Mouse (Mus musculus) brain, embryonic 14.5 days (tissue): ENCODE results near the gene Zfp553. TPM values are rescaled to one million over a fixed set of nuclear protein-coding genes. Genes with fewer than 3 reads are reported as not detected.

ENCODE experiments used
- DNase-seq: peaks from one replicate; pipeline ENCODE4 v3.0.0-alpha.2; 2011; ENCODE audit warnings: low read depth
- CTCF ChIP-seq: fragments of 200-500 bp; IDR thresholded peaks from 2 replicates; pipeline ENCODE4 v1.5.1; 2012; ENCODE audit warnings: inconsistent platforms, mild to moderate bottlenecking, moderate library complexity, borderline replicate concordance; ENCODE audit not compliant: insufficient read depth, insufficient read length; ENCODE audit errors: extremely low read depth
- POLR2A ChIP-seq: fragments of 200-500 bp; IDR thresholded peaks from 2 replicates; pipeline ENCODE4 v1.6.1; 2012; ENCODE audit warnings: mild to moderate bottlenecking, inconsistent platforms, borderline replicate concordance; ENCODE audit not compliant: poor library complexity, insufficient read depth, insufficient read length, severe bottlenecking; ENCODE audit errors: extremely low read depth
- polyA plus RNA-seq: library from polyadenylated mRNA; depleted of rRNA; stranded (reverse); fragments of >200 nt; gene quantifications from 2 replicates; pipeline ENCODE4 v1.2.3, GENCODE M21; 2012

The Zfp553 gene
- polyA plus RNA-seq, 1 experiment, result 38.9 TPM

DNA sequence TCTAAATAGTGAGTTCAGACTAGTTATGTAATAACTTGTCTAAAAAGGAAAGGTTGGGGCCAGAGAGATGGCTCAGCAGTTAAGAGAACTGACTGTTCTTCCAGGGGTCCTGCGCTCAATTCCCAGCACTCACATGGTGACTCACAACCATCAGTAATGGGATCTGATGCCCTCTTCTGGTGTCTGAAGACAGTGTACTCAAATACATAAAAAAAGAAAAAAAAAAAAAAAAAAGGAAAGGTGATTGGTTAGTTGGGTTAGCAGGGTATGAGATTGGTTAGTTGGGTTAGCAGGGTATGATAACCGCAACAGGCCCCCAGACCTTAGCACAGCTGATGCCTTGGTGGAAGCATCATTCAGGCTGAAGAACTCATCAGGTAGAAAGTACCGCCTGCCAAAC, 30.7 kb downstream of the Zfp553 start:
- DNase-seq, result no peak
- no peak for TF ChIP-seq CTCF
- no peak for TF ChIP-seq POLR2A

DNA sequence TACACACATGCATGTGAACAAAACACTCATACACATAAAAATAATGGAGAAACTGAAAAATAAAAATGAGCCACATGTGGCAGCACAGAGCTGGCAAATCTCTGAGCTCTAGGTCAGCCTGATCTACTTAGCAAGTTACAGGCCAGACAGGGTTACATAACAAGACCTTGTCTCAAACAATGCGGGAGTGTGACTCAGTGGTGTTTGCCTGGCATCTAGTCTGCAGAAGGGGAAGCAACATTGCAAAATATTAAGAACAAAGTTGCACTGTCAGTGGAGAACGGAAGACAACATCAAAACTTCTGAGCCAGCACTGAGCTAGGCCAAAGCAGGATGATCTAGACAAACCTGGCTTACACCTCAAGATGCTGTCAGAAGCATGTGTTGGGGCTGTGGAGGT, 37.4 kb downstream of the Zfp553 start:
- no peak for DNase-seq
- TF ChIP-seq CTCF, result no peak
- no peak for TF ChIP-seq POLR2A

DNA sequence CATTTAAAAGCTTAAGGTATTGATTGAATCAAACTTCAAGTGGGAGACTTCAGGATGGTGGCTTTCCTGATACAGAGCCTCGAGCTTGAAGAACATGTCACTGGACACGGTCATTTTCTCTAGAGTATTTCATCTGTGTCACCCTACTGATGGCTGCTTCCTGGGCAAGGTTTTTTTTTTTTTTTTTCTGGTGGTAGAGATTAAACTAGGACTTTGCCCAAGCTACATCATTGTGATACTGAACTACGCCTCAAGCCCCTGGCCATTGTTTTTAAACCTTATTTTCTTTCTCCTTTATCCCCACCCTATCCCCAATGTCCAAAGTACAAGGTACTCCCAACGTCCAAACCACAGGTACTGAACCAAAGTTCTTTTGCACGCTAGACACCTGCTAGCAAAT, 37.8 kb downstream of the Zfp553 start:
- TF ChIP-seq CTCF, result no peak
- TF ChIP-seq POLR2A, result no peak
- DNase-seq, result no peak

DNA sequence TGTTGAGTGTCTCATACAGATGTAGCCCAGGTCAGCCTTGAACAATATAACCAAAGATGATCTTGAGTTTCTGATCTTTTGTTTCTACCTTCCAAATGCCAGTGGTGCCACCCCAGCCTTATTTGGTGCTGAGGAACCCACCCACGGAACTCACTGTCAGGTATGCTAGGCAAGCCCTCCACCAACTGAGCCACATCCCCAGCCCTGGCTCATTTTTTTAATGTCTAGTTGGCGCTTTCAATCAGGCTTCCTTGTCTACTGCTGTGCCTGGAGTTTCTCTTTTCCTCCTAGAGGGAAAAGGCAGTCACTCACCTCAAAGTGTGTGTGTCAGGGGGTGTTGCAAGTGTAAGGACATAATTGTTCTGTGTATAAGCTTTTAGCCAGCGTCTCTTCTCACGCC, 38.2 kb downstream of the Zfp553 start:
- no peak for DNase-seq
- TF ChIP-seq POLR2A, result no peak
- no peak for TF ChIP-seq CTCF

GRCm38 (mm10) chr7:127272566-127272965, 39.7 kb downstream of the Zfp553 start:
- TF ChIP-seq POLR2A (no peak), CTCF (no peak)
- no peak for DNase-seq

- no peak for DNase-seq
- TF ChIP-seq POLR2A (no peak), CTCF (0 out of 2 replicates have a peak, but pooled peaks have one; percentile 2)
These were observed 40.5 kb downstream of the Zfp553 start for GRCm38 (mm10) chr7:127273118-127273923.

DNA sequence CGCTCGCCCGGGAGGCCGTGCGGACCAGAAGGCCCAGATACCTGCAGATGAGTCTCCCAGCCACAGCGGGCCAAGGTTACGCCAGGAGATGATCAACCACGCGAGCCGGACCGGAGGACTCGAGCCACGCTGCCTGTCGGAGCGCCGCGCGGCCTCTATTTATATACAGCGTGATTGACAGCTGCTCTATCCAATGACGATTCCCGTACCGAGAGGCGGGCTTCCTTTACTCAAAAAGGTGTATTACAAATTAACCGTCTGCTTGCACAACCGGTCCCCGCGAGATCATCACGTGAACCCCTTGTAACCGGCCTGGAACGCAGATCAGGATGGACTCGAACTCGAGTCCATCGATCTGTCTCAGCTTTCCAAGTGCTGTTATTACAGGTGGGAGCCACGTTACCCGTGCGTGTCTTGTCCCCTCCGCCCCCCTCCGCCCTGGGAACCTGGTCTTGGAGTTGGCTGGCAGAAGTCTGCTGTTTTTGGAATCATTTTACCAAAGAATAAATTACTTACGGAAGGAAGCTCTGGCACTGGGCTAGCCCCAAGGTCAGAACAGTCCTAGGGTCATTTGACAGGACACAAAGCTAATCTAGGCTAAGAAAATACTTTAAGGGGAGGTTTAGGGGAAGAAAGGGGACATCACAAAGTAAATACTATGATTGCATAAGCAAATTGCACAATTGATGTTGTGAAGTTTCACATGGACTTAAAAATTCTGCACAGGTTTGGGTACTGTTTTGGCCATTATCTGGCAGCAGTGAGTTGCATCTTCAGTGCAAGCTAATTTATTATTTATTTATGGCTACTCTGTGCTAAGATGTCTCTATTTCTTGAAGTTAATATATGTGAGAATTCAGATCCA, 41.3 kb downstream of the Zfp553 start, which contains the start of gene Sephs2:
Sephs2 (minus strand) TSS at position 131 of the 865 bp plus-strand sequence.
- peak; percentile 97 for DNase-seq
- TF ChIP-seq CTCF (no peak), POLR2A (peak; percentile 91; the same call in 1 of the 2 replicates)

DNA sequence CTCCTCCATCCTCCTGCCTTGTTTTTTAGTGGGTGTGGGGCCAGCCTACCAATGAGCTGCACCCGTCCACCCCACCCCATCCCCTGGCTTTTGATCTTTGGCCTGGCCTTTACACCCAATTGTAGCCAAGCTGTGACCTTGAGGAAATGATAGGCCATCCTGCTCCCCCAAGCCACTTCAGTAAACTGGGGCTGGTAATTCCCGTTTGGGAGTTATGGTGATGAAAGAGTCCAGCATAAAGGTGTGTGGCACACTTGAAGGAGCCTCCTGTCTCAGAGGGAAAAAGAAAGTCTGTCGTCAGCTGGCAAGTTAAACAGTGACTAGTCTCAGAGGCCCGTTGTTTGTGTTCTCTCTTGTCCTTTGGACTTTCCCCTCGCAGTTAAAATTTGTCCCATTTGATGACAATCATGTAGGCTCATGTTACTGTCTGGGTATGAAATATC, 43.7 kb downstream of the Zfp553 start:
- DNase-seq, result no peak
- TF ChIP-seq POLR2A (no peak), CTCF (no peak)

GRCm38 (mm10) chr7:127278311-127278710, 45.5 kb downstream of the Zfp553 start:
- peak; percentile 60 for DNase-seq

DNA sequence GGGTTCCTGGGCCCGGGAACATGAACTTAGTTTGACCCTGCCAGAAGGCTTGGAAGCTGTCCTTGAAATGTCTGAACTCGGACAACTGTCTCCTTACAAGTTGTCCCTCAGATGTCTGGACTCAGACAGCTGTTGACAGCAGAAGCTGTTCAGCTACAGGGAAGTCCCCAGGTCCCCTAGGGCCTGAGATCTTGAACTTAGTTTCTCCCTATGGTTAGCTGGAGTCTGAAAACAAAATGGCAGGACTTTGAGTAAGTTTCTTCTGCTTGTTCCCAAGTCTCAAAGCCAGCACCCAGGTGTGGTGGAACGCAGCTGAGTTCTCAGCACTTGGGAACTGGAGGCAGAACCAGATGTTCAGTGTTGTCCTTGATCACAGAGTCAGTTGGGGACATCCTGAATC, 47.2 kb downstream of the Zfp553 start:
- no peak for TF ChIP-seq POLR2A
- no peak for TF ChIP-seq CTCF
- no peak for DNase-seq

More at GRCm38 (mm10) chr7:127278311-127278710, 45.5 kb downstream of the Zfp553 start:
- peak; percentile 62 for TF ChIP-seq CTCF
- TF ChIP-seq POLR2A, result no peak

- no peak for DNase-seq
These were observed 48.3 kb downstream of the Zfp553 start for GRCm38 (mm10) chr7:127281114-127281513.

More at GRCm38 (mm10) chr7:127281114-127281513, 48.3 kb downstream of the Zfp553 start:
- TF ChIP-seq POLR2A (no peak), CTCF (no peak)
